Mouse (Mus musculus) intestine, embryonic 16.5 days (tissue): ENCODE data around the gene Ttc17. TPM values are rescaled to one million over a fixed set of nuclear protein-coding genes. Genes with fewer than 3 reads are reported as not detected.
A peak's percentile ranks its signal among the peaks of the same experiment; 100 is the strongest.

Experiments
- ATAC-seq: fragments of 200-750 bp; cut with Nextera tagmentation; 2 replicates; pipeline ENCODE4 v1.8.0; 2017; ENCODE audit warnings: moderate TSS enrichment, moderate library complexity
- H3K27ac ChIP-seq: fragments of 300-500 bp; sonication (generic); 2 replicates; pipeline ENCODE4 v1.5.1; 2014; ENCODE audit warnings: mild to moderate bottlenecking, low read length
- H3K27me3 ChIP-seq: fragments of 300-500 bp; sonication (generic); replicated peaks from 2 replicates; pipeline ENCODE4 v1.6.1; 2014; ENCODE audit warnings: low read length, control low read depth, mixed read lengths; ENCODE audit not compliant: control insufficient read depth, insufficient read depth
- H3K36me3 ChIP-seq: fragments of 300-500 bp; sonication (generic); 2 replicates; pipeline ENCODE4 v1.6.1; 2014; ENCODE audit warnings: low read length, control low read depth; ENCODE audit not compliant: control insufficient read depth, insufficient read depth
- H3K4me1 ChIP-seq: fragments of 300-500 bp; sonication (generic); 2 replicates; pipeline ENCODE4 v1.6.1; 2014; ENCODE audit warnings: low read length, control low read depth, mixed read lengths; ENCODE audit not compliant: control insufficient read depth, insufficient read depth
- H3K4me2 ChIP-seq: fragments of 300-500 bp; sonication (generic); 2 replicates; pipeline ENCODE4 v1.6.1; 2014; ENCODE audit warnings: low read depth, low read length, control low read depth
- H3K4me3 ChIP-seq: fragments of 300-500 bp; sonication (generic); 2 replicates; pipeline ENCODE4 v1.5.1; 2014; ENCODE audit warnings: mild to moderate bottlenecking, low read length
- H3K9ac ChIP-seq: fragments of 300-500 bp; sonication (generic); 2 replicates; pipeline ENCODE4 v1.6.1; 2014; ENCODE audit warnings: low read depth, low read length
- H3K9me3 ChIP-seq: fragments of 300-500 bp; sonication (generic); 2 replicates; pipeline ENCODE4 v1.6.1; 2016; ENCODE audit warnings: low read length, control low read depth; ENCODE audit not compliant: control insufficient read depth
- WGBS: fragments of 180-500 bp; shearing (Covaris S2); extraction: QIAGEN DNeasy Blood & Tissue Kit; methylation state at CpG from one replicate; pipeline ENCODE4 v1.1.7; 2014; 5-methylcytosine and 5-hydroxymethylcytosine counted together
- polyA plus RNA-seq: library from polyadenylated mRNA; unstranded; fragments of >200 nt; fragmentation: Nextera tagmentation; extraction: Ambion mirVana; gene quantifications from 2 replicates; pipeline ENCODE4 v1.2.1, GENCODE M21; 2015

Gene Ttc17
- polyA plus RNA-seq, 1 experiment from 2014 or later = 14.5 TPM

DNA sequence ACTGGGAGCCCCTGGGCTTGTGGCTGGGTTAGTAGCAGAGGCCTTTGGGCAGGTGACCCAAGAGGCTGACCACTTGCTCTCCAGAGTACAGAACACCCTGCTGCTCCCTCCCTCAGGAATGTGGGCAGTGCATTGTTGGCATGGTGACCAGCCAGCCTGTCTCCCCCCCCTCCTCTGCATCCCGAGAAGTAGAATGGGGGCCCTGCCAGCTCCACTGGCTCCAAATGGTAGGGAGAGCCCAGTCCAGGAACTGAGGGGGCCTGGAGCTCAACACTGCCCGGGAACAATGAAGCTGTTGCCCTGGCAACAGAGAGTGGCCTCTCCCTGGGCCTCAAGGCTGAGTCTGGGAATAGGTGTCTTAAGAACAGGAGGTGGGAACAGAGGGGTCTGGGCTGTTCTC is 117.3 kb downstream of the Ttc17 start:
- no peaks in the 10 kb centered on the region for H3K4me1 ChIP-seq
- H3K27me3 ChIP-seq = no peaks in the 10 kb centered on the region; the same call in 1 of the 2 replicates
- no peak overlapping the region for H3K4me3 ChIP-seq
- no peak overlapping the region for H3K9ac ChIP-seq
- 2% methylated on average over 2 of the region's 2 CpGs for WGBS
- no peaks in the 10 kb centered on the region for H3K9me3 ChIP-seq
- H3K36me3 ChIP-seq = no peaks in the 10 kb centered on the region
- no peak overlapping the region for H3K27ac ChIP-seq
- peak; percentile 28; the same call in 1 of the 2 replicates for ATAC-seq
- H3K4me2 ChIP-seq = no peak overlapping the region

- Histone ChIP-seq H3K27me3 (no peaks in the 10 kb centered on the region; the same call in 1 of the 2 replicates), H3K4me2 (no peak overlapping the region), H3K9ac (no peak overlapping the region), H3K27ac (no peak overlapping the region), H3K9me3 (no peaks in the 10 kb centered on the region), H3K4me3 (no peak overlapping the region), H3K36me3 (no peaks in the 10 kb centered on the region), H3K4me1 (no peaks in the 10 kb centered on the region)
- 39% methylated on average over 5 of the region's 5 CpGs for WGBS
- no peak for ATAC-seq
Measured at GRCm38 (mm10) chr2:94288086-94288485, 118.4 kb downstream of the Ttc17 start.

DNA sequence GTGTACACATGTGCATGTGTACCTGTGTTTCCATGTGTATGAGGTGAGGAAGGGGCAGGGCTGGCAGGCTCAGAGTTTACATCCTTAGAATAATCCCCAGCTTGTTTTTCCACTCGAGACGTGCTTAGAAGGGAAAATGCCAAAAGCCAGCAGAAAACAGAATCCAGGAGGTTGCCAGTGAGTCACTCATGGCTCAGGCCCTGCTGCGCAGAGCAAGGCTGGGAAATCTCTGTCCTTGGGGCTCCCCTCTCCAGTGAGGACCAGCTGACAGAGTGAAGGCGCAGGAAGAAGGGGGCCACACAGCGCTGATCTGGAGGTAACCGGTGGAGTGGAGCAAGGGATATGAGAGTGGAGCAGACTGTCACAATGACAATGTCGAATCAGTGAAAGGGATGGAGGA is 119.1 kb downstream of the Ttc17 start:
- no peaks in the 10 kb centered on the region for H3K36me3 ChIP-seq
- no peak for ATAC-seq
- H3K4me1 ChIP-seq = no peaks in the 10 kb centered on the region
- no peak overlapping the region for H3K27ac ChIP-seq
- 69% methylated on average over 7 of the region's 7 CpGs for WGBS
- no peaks in the 10 kb centered on the region for H3K9me3 ChIP-seq
- H3K9ac ChIP-seq = no peak overlapping the region
- H3K4me2 ChIP-seq = no peak overlapping the region
- no peak overlapping the region for H3K4me3 ChIP-seq
- no peaks in the 10 kb centered on the region; the same call in 1 of the 2 replicates for H3K27me3 ChIP-seq

DNA sequence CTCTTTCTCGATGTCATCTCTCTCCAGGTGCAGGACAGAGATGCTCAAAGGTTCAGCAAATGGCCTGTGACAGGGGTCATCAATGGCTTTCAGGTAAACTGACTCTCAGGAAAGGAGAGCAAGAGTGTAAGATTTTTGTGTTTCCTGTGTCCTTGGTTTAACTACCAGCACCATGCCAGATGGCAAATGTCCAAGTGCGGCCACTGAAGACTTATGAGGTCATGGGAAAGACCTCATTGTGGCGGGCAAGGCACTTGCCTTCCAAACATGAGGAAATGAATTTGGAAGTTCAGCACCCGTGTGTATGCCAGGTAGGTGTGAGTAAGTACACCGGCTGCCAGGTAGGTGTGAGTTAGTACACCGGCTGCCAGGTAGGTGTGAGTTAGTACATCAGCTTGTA is 123.0 kb downstream of the Ttc17 start:
- 74% methylated on average over 6 of the region's 6 CpGs for WGBS
- ATAC-seq = no peak

DNA sequence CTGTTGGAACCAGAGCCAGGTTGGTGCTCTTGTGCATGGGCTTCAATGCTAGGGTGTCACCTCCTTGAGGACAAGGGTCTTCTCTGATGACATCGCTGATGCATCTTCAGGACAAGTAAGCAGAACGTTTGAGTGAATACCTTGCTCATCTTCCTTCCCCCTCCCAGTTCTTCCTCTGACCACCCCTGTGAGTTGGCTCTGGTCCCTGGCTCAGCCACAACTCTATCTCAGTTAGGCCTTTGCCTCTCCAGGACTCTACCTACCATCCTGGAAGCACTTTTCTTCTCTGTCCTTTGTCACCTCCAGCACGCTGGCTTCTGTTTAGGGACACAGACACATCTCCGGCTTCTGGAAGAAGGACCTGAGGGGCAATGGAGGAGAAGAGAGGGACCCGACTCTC is 126.9 kb downstream of the Ttc17 start:
- no peaks in the 10 kb centered on the region for H3K36me3 ChIP-seq
- ATAC-seq = no peak
- H3K4me2 ChIP-seq = no peak overlapping the region
- H3K4me3 ChIP-seq = no peak overlapping the region
- 66% methylated on average over 5 of the region's 5 CpGs for WGBS
- no peak overlapping the region for H3K9ac ChIP-seq
- no peaks in the 10 kb centered on the region for H3K9me3 ChIP-seq
- H3K27ac ChIP-seq = no peak overlapping the region
- H3K27me3 ChIP-seq = peaks cover 4% of the 10 kb centered on the region
- no peaks in the 10 kb centered on the region for H3K4me1 ChIP-seq

More for the DNA sequence above, 123.0 kb downstream of the Ttc17 start:
- Histone ChIP-seq H3K27ac (no peak overlapping the region), H3K36me3 (no peaks in the 10 kb centered on the region), H3K27me3 (no peaks in the 10 kb centered on the region), H3K4me3 (no peak overlapping the region), H3K4me2 (no peak overlapping the region), H3K9ac (no peak overlapping the region), H3K4me1 (no peaks in the 10 kb centered on the region), H3K9me3 (no peaks in the 10 kb centered on the region)

GRCm38 (mm10) chr2:94276103-94276502 is 130.4 kb downstream of the Ttc17 start:
- no peaks in the 10 kb centered on the region for H3K9me3 ChIP-seq
- no peak overlapping the region for H3K4me2 ChIP-seq
- 0 out of 2 replicates have a peak, but pooled peaks cover 3% of the 10 kb centered on the region for H3K4me1 ChIP-seq
- 79% methylated on average over 4 of the region's 4 CpGs for WGBS
- ATAC-seq = no peak
- H3K27ac ChIP-seq = no peak overlapping the region
- H3K27me3 ChIP-seq = peaks cover 22% of the 10 kb centered on the region
- no peaks in the 10 kb centered on the region for H3K36me3 ChIP-seq
- no peak overlapping the region for H3K4me3 ChIP-seq
- no peak overlapping the region for H3K9ac ChIP-seq

- Histone ChIP-seq H3K4me2 (no peak overlapping the region), H3K4me3 (no peak overlapping the region), H3K27ac (no peak overlapping the region), H3K36me3 (no peaks in the 10 kb centered on the region), H3K4me1 (0 out of 2 replicates have a peak, but pooled peaks cover 3% of the 10 kb centered on the region), H3K9ac (no peak overlapping the region), H3K27me3 (peaks cover 22% of the 10 kb centered on the region), H3K9me3 (no peaks in the 10 kb centered on the region)
- ATAC-seq = no peak
- 88% methylated on average over 3 of the region's 3 CpGs for WGBS
Measured at GRCm38 (mm10) chr2:94275658-94276057, 130.8 kb downstream of the Ttc17 start.

DNA sequence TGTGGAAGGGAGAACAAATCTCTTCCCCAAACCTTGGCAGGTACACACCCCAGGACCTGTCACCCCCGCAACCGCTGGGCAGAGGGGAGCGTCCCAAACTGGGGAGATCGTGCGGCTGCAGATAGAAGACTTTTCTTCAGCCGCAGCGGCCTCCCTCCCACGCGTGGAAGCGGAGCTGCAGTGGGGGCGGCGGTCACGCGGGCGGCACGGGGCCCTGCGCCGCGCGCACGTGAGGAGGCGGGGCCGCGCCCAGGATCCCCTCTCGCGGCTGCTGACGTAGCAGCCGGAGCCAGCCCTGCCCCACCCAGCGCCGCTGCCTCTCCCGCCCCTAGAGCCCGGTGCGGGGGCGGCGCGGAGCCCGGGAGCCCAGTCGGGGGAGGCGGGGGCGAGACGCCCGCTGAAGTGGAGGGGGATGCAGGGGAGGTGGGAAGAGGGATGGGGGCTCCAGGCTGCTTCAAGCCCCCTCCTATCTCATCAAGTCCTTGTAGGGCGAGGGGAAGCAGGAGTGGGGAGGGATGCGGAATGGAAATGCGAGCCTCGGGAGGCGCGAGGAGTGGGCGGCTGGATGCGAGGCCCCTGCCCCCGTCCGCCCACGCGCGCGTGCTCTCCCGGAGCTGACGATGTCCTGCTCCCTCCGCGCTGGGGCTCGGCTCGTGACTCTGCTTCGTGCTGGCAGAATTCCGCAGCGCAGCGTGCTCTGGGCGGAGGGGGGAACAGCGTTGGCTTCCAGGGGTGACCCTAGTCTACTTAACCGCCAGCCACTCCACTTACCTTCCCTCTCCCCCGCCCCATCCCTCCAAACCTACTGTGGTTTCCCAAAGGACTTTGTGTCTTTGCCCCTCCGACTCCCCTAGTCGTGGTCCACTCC is 133.1 kb downstream of the Ttc17 start:
- Histone ChIP-seq H3K9me3 (no peaks in the 10 kb centered on the region), H3K4me1 (0 out of 2 replicates have a peak, but pooled peaks cover 3% of the 10 kb centered on the region), H3K4me2 (peak overlapping the region; percentile 99), H3K9ac (peak overlapping the region; percentile 69), H3K4me3 (peak overlapping the region; percentile 63), H3K36me3 (no peaks in the 10 kb centered on the region), H3K27me3 (peaks cover 22% of the 10 kb centered on the region), H3K27ac (no peak overlapping the region)
- under 1% methylated on average over 58 of the region's 72 CpGs for WGBS
- peak; percentile 92 for ATAC-seq

DNA sequence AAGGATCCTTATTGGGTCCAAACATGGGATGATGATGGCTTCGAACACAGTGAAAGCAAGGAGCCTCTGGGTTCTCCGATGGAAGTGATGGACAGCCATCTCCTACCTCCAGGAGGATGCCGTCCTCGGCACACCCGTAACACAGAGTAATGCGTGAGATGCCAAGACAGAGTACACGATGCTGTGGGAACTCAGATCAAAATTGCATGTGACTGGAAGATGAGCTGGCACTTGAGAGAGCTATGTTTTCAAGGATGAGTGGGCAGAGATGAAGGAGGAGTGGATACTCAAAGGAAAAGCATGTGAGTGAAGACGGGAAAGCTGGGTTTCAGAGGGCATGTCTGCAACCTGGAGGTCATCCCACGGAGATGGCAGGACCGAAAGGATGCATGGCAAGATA is 135.3 kb downstream of the Ttc17 start:
- H3K4me1 ChIP-seq = 0 out of 2 replicates have a peak, but pooled peaks cover 3% of the 10 kb centered on the region
- no peak overlapping the region for H3K9ac ChIP-seq
- WGBS = 91% methylated on average over 10 of the region's 10 CpGs
- H3K9me3 ChIP-seq = no peaks in the 10 kb centered on the region
- no peak overlapping the region for H3K27ac ChIP-seq
- no peak for ATAC-seq
- no peaks in the 10 kb centered on the region for H3K36me3 ChIP-seq
- H3K4me3 ChIP-seq = no peak overlapping the region
- H3K27me3 ChIP-seq = peaks cover 22% of the 10 kb centered on the region
- no peak overlapping the region for H3K4me2 ChIP-seq
